Mouse (Mus musculus): ENCODE measurements around the gene Mea1. TPM values are rescaled to one million over a fixed set of nuclear protein-coding genes. Genes with fewer than 3 reads are reported as not detected.
A peak's percentile ranks its signal among the peaks of the same experiment; 100 is the strongest.

The Mea1 gene
- total RNA-seq (2015) (43.5 and 57.6 TPM in 2 replicates), total RNA-seq (2017) (68.3 and 81.4 TPM in 2 replicates)

DNA sequence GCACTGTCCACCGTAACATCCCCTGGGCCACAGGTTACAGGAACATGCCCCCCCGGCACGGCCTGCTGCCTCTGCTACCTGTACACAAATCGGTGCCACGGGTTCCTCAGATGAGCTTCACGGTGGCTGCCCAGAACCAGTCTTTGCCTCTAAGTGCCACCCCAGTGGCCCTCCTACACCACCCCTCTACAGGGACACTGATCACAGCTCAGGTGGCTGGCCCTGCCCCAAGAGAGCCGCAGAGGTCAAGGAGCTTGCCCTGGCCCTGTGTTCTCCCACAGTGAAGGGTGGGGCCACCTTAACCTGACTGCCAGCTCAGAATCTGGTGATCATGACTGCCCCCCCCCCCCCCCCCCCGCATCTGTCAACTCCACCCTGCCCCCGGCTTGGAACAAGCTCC, at the start of gene Mea1:
Mea1 (plus strand) TSS at position 378 of the 400 bp plus-strand sequence.
- no peak for ATAC-seq (ENCODE audit: poor library complexity, severe bottlenecking)

GRCm38 (mm10) chr17:46629685-46630441, 48.7 kb upstream of the Mea1 start:
- no peak for ATAC-seq (ENCODE audit: poor library complexity, severe bottlenecking)

GRCm38 (mm10) chr17:46636831-46637523, 41.6 kb upstream of the Mea1 start:
- ATAC-seq (ENCODE audit: poor library complexity, severe bottlenecking) = peak; percentile 72

DNA sequence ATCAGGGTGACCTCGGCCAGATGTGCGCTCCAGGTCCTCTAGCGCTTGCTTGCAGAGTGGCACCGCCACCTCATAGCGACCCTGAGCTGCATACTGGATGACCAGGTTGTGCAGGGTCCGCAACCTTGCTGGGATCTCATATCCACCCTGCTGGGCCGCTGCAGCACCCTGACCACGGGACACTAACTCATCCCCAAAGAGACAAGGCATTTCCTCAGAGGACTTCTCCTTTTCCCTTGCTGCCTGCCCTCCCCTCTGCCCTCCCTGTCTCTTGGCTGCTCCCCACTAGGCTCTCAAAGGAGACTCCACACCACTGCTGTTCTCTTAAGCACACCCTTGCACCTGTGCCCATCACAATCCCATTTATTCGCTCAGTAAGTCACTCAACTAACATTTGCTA, 38.7 kb upstream of the Mea1 start:
- peak; percentile 58; the same call in 1 of the 2 replicates for ATAC-seq (ENCODE audit: poor library complexity, severe bottlenecking)

DNA sequence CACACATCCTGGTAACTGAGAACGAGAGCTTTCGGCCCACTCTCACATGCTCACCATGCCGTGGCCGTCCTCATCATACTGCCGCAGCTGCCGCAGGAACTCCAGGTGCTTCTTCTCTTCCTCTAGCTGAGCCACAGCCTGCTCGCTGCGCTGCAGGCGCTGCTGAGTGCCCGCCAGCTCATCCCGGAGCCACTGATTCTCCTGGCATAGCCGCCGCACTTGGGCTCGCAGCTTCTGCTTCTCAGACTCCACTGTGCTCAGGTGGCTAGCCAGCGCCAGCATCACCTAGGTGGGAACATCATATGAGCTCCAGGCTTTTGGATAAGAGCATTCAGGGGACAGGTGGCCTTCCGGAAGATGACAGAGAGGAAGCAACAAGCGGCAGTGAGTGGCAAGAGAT, 36.5 kb upstream of the Mea1 start:
- ATAC-seq (ENCODE audit: poor library complexity, severe bottlenecking) = no peak

- ATAC-seq (ENCODE audit: poor library complexity, severe bottlenecking) = no peak
These were observed 34.3 kb upstream of the Mea1 start for GRCm38 (mm10) chr17:46644152-46644805.

GRCm38 (mm10) chr17:46644916-46645475, 33.6 kb upstream of the Mea1 start:
- ATAC-seq (ENCODE audit: poor library complexity, severe bottlenecking) = peak; percentile 28; the same call in 1 of the 2 replicates

- ATAC-seq (ENCODE audit: poor library complexity, severe bottlenecking) = peak; percentile 89
These were observed 32.9 kb upstream of the Mea1 start, which contains the start of the genes Klc4 and Mrpl2 for GRCm38 (mm10) chr17:46645561-46646321. Klc4 (minus strand) TSS chr17:46646022. Mrpl2 (plus strand) TSS chr17:46646229.

GRCm38 (mm10) chr17:46646322-46646662, 32.3 kb upstream of the Mea1 start:
- ATAC-seq (ENCODE audit: poor library complexity, severe bottlenecking) = no peak

DNA sequence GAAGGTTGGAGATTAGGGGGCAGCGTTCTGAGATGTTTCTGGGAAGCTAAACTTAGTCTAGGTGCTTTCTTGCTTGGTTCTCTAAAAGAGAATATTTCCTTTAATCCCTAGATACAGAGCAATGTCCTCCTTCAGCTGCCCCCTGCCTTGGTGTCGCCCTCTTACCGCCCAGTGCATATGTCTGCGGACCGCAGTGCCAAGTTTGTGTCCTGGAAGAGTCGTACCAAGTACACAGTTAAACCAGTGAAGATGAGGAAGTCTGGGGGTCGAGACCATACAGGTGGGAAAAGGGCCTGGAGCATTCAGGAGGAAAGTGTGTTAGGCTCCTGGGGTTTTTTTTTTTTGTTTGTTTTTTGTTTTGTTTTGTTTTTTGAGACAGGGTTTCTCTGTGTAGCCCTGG, 31.3 kb upstream of the Mea1 start:
- no peak for ATAC-seq (ENCODE audit: poor library complexity, severe bottlenecking)

DNA sequence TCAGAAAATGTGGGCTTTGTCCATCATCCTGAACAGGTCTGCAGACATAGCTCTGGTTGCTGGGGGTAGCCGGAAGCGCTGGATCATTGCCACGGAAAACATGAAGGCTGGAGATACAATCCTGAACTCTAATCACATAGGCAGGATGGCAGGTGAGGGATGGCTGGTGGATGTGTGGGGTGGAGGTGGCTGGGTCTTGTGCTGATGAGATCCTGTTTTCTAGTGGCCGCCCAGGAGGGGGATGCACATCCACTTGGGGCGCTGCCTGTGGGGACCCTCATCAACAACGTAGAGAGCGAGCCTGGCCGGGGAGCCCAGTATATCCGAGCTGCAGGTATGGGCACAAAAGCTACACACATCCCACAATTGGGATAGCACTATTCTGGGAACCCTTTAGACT, 30.2 kb upstream of the Mea1 start:
- ATAC-seq (ENCODE audit: poor library complexity, severe bottlenecking) = no peak

- no peak for ATAC-seq (ENCODE audit: poor library complexity, severe bottlenecking)
These were observed 28.8 kb upstream of the Mea1 start for GRCm38 (mm10) chr17:46649811-46650210.

GRCm38 (mm10) chr17:46650232-46651031, 28.2 kb upstream of the Mea1 start, which contains the start of gene Cul7:
Cul7 (plus strand) TSS chr17:46650337.
- peak; percentile 67 for ATAC-seq (ENCODE audit: poor library complexity, severe bottlenecking)

GRCm38 (mm10) chr17:46651292-46651691, 27.3 kb upstream of the Mea1 start:
- ATAC-seq (ENCODE audit: poor library complexity, severe bottlenecking) = no peak

GRCm38 (mm10) chr17:46651755-46652547, 26.6 kb upstream of the Mea1 start:
- ATAC-seq (ENCODE audit: poor library complexity, severe bottlenecking) = no peak

- no peak for ATAC-seq (ENCODE audit: poor library complexity, severe bottlenecking)
These were observed 22.5 kb upstream of the Mea1 start for GRCm38 (mm10) chr17:46656054-46656453.

- ATAC-seq (ENCODE audit: poor library complexity, severe bottlenecking) = no peak
These were observed 17.2 kb upstream of the Mea1 start for GRCm38 (mm10) chr17:46661351-46661750.

- ATAC-seq (ENCODE audit: poor library complexity, severe bottlenecking) = no peak
These were observed 16.6 kb upstream of the Mea1 start for GRCm38 (mm10) chr17:46661981-46662380.

DNA sequence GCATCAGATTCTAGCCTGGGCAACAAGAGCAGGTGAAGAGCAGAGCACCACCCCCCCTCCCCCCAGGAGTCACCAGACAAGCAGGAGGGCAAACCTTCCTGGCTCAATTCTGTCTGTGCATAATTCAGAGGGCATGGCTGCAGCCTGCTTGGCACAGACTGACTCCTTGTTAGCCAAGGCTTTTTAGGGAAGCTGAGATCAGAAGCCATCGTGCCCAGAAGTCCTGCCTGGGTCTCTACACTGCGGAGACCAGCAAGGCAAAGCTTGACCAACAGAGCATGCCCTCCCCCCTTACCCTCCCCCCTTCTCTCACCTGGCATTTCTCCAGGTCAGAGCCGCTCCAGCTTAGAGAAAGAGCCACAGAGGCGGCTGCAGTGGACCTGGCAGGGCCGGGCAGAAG, 15.9 kb upstream of the Mea1 start:
- no peak for ATAC-seq (ENCODE audit: poor library complexity, severe bottlenecking)
